Mouse (Mus musculus): ENCODE data around the gene Scn2b. TPM values are rescaled to one million over a fixed set of nuclear protein-coding genes. Genes with fewer than 3 reads are reported as not detected.

Scn2b gene
- polyA plus RNA-seq, 1 experiment from 2014 or later = 3.5 TPM

DNA sequence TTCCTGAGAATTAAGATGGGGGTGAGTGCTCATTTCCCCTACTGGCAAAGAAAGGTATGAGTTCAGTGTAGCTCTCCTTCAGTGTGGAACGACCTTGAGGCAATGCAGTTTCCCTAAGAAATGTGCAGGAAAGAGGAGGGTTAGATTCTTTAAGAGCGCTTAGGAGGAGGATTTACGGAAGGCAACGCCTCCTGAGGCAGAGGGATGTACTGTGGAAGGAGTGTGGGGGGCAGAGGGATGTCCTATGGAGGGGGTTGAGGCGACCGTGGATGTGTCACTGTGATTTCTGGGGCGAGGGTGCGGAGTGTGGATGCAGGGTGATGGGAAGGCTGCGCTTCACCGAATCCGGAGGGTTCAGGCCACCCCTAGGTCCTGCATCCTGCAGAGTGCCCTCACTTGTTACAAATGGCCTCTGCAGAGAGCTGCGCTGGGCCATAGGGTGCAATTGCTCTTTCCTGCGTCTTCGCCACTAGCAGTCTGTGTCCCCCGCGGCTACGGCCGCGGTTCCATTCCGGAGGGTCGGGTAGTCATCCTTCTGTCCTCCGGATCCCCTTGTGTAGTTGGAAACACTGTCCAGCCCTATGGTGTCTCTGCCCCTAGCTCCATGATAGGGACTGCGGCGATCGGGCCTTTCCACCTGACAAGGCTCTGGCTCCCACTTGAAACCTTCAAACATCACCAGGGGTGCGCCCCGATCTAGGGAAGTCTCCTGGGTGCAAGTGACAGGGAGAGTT, 28.1 kb downstream of the Scn2b start:
- no peak overlapping the region for H3K27ac ChIP-seq (ENCODE audit: low read depth, low read length)
- H3K9ac ChIP-seq (ENCODE audit: low read length) = peak overlapping the region; percentile 31; the same call in 1 of the 2 replicates
- ATAC-seq (ENCODE audit: low FRiP score) (peak; percentile 33; the same call in 1 of the 2 replicates), DNase-seq (ENCODE audit: low spot score, missing footprints) (peak; percentile 88)
- peak overlapping the region; percentile 63 for H3K4me2 ChIP-seq
- H3K4me3 ChIP-seq (ENCODE audit: low read depth, low read length) = peak overlapping the region; percentile 36
- no peaks in the 10 kb centered on the region for H3K9me3 ChIP-seq (ENCODE audit: control insufficient read depth, low read length)
- H3K4me1 ChIP-seq (ENCODE audit: control insufficient read depth, insufficient read depth, low read length) = peaks cover 6% of the 10 kb centered on the region; the same call in 1 of the 2 replicates
- H3K36me3 ChIP-seq (ENCODE audit: control insufficient read depth, insufficient read depth, low read length) = no peaks in the 10 kb centered on the region
- WGBS = 3% methylated on average over 27 of the region's 27 CpGs
- peaks cover 21% of the 10 kb centered on the region for H3K27me3 ChIP-seq (ENCODE audit: control insufficient read depth, insufficient read depth, low read length)

DNA sequence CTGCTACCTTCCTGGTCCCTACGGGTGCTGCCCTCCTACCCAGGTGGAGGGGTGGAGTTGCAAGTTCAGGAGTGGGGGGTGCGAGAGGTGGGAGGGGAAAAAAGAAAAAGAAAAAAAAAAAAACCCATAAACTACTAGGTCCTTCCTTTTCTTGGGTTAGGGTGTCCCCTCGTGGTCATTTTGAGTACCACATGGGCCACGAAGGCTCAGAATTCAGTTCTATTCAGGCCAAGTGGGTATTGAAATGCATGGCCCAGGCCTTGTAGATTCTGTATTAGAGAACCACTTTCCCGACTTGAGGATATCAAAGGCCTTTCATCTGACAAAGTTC, 28.6 kb downstream of the Scn2b start:
- Histone ChIP-seq H3K36me3 (ENCODE audit: control insufficient read depth, insufficient read depth, low read length) (no peaks in the 10 kb centered on the region), H3K9ac (ENCODE audit: low read length) (peak overlapping the region; percentile 31; the same call in 1 of the 2 replicates), H3K4me3 (ENCODE audit: low read depth, low read length) (peak overlapping the region; percentile 36), H3K27me3 (ENCODE audit: control insufficient read depth, insufficient read depth, low read length) (peaks cover 21% of the 10 kb centered on the region), H3K27ac (ENCODE audit: low read depth, low read length) (no peak overlapping the region), H3K9me3 (ENCODE audit: control insufficient read depth, low read length) (no peaks in the 10 kb centered on the region), H3K4me1 (ENCODE audit: control insufficient read depth, insufficient read depth, low read length) (peaks cover 6% of the 10 kb centered on the region; the same call in 1 of the 2 replicates), H3K4me2 (peak overlapping the region; percentile 63)
- DNase-seq (ENCODE audit: low spot score, missing footprints) (peak; percentile 97), ATAC-seq (ENCODE audit: low FRiP score) (0 out of 2 replicates have a peak, but pooled peaks have one; percentile 4)
- 2% methylated on average over 5 of the region's 5 CpGs for WGBS

DNA sequence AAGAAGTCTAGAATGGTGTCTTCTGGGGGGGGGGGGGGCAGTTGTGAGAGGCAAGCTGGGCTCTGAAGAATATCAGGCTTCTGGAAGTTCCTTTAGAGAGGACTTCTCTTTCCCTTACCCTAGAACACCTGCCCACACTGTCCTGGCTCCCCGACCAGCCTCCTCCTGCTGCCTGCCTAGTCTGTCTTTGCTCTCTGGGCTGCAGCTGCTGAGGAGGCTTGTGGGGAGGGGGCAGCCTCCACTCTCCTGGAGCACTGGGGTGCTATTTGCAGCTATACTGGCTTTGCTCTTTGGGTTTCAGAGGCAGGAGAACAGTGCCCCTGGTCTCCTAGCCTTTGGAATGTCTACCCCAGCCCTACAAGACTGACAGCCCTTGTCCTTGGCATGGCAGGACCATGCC, 33.4 kb downstream of the Scn2b start:
- H3K27me3 ChIP-seq (ENCODE audit: control insufficient read depth, insufficient read depth, low read length) = peaks cover 1% of the 10 kb centered on the region; the same call in 1 of the 2 replicates
- H3K4me3 ChIP-seq (ENCODE audit: low read depth, low read length) = no peak overlapping the region
- ATAC-seq (ENCODE audit: low FRiP score) (no peak), DNase-seq (ENCODE audit: low spot score, missing footprints) (no peak)
- H3K9me3 ChIP-seq (ENCODE audit: control insufficient read depth, low read length) = no peaks in the 10 kb centered on the region
- H3K27ac ChIP-seq (ENCODE audit: low read depth, low read length) = no peak overlapping the region
- no peak overlapping the region for H3K4me2 ChIP-seq
- WGBS = 73% methylated on average over 1 of the region's 1 CpGs
- no peak overlapping the region for H3K9ac ChIP-seq (ENCODE audit: low read length)
- peaks cover 1% of the 10 kb centered on the region; the same call in 1 of the 2 replicates for H3K4me1 ChIP-seq (ENCODE audit: control insufficient read depth, insufficient read depth, low read length)
- H3K36me3 ChIP-seq (ENCODE audit: control insufficient read depth, insufficient read depth, low read length) = no peaks in the 10 kb centered on the region

DNA sequence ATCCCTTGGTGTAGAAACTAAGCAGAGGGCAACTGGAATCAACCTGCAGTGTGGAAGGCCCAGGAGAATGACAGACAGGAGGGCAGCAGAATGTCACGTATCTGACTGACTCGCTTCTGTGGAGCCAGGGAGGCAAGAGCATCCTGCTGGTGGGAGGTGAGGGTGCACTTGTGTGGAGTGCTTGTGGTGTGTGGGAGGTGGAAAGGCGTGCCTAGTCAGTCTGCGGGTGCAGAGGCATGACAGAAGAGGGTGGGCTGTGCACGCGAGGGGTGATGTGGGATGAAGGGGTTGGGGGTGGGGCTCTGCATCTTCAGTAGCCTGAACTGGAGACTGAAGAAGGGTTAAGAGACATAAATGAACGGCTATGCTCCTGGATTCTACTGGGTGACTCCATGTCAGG, 35.8 kb downstream of the Scn2b start:
- ATAC-seq (ENCODE audit: low FRiP score) (no peak), DNase-seq (ENCODE audit: low spot score, missing footprints) (no peak)
- Histone ChIP-seq H3K4me3 (ENCODE audit: low read depth, low read length) (no peak overlapping the region), H3K36me3 (ENCODE audit: control insufficient read depth, insufficient read depth, low read length) (no peaks in the 10 kb centered on the region), H3K27ac (ENCODE audit: low read depth, low read length) (no peak overlapping the region), H3K9me3 (ENCODE audit: control insufficient read depth, low read length) (no peaks in the 10 kb centered on the region), H3K27me3 (ENCODE audit: control insufficient read depth, insufficient read depth, low read length) (no peaks in the 10 kb centered on the region), H3K4me1 (ENCODE audit: control insufficient read depth, insufficient read depth, low read length) (no peaks in the 10 kb centered on the region), H3K4me2 (no peak overlapping the region), H3K9ac (ENCODE audit: low read length) (no peak overlapping the region)
- WGBS = 75% methylated on average over 7 of the region's 7 CpGs

DNA sequence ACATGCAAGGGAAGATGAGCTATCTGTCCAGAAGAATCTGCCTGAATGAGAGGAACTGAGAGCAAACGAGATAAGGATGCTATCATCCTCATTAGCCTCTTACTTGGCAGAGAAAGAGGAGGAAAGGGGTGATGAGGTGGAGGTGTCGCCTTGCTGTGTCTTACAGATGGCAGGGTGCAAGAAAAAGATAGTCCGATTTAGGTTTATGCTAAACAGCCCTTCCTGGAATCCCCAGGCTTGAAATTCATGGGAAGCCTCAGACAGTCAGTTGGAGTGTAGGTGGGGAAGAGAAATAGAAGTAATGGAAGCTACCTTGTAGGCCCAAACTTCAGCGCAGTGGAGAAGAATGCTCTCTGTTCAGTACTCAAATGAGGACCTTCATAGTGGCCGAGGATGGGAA, 50.3 kb downstream of the Scn2b start:
- Histone ChIP-seq H3K4me1 (ENCODE audit: control insufficient read depth, insufficient read depth, low read length) (no peaks in the 10 kb centered on the region), H3K4me3 (ENCODE audit: low read depth, low read length) (no peak overlapping the region), H3K36me3 (ENCODE audit: control insufficient read depth, insufficient read depth, low read length) (no peaks in the 10 kb centered on the region), H3K9me3 (ENCODE audit: control insufficient read depth, low read length) (no peaks in the 10 kb centered on the region), H3K27me3 (ENCODE audit: control insufficient read depth, insufficient read depth, low read length) (no peaks in the 10 kb centered on the region), H3K4me2 (no peak overlapping the region), H3K9ac (ENCODE audit: low read length) (no peak overlapping the region), H3K27ac (ENCODE audit: low read depth, low read length) (no peak overlapping the region)
- ATAC-seq (ENCODE audit: low FRiP score) (no peak), DNase-seq (ENCODE audit: low spot score, missing footprints) (no peak)
- 82% methylated on average over 5 of the region's 5 CpGs for WGBS

GRCm38 (mm10) chr9:45170150-45170549, 52.6 kb downstream of the Scn2b start:
- H3K27ac ChIP-seq (ENCODE audit: low read depth, low read length) = no peak overlapping the region
- WGBS = 86% methylated on average over 5 of the region's 5 CpGs

DNA sequence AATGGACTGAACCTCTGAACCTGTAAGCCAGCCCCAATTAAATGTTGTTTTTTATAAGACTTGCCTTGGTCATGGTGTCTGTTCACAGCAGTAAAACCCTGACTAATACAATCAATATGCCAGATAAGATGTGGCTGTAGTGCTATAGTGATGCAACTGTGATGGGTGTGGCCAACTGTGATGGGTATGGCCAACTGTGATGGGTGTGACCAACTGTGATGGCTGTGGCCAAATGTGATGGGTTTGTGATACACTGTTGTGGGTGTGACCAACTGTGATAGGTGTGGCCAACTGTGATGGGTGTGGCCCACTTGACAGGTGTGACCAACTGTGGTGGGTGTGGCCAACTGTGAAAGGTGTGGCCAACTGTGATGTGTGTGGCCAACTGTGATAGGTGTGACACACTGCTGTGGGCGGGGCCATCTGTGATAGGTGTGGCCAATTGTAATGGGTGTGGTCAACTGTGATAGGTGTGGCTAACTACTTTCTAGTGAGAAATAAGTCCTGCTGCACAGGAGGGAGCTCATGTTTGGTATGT, 53.6 kb downstream of the Scn2b start:
- DNase-seq (ENCODE audit: low spot score, missing footprints) (no peak), ATAC-seq (ENCODE audit: low FRiP score) (no peak)
- no peak overlapping the region for H3K9ac ChIP-seq (ENCODE audit: low read length)
- H3K4me2 ChIP-seq = no peak overlapping the region
- H3K27ac ChIP-seq (ENCODE audit: low read depth, low read length) = no peak overlapping the region
- 81% methylated on average over 1 of the region's 1 CpGs for WGBS
- H3K4me1 ChIP-seq (ENCODE audit: control insufficient read depth, insufficient read depth, low read length) = no peaks in the 10 kb centered on the region
- H3K9me3 ChIP-seq (ENCODE audit: control insufficient read depth, low read length) = no peaks in the 10 kb centered on the region
- no peak overlapping the region for H3K4me3 ChIP-seq (ENCODE audit: low read depth, low read length)
- H3K27me3 ChIP-seq (ENCODE audit: control insufficient read depth, insufficient read depth, low read length) = no peaks in the 10 kb centered on the region
- no peaks in the 10 kb centered on the region for H3K36me3 ChIP-seq (ENCODE audit: control insufficient read depth, insufficient read depth, low read length)

More at GRCm38 (mm10) chr9:45170150-45170549, 52.6 kb downstream of the Scn2b start:
- ATAC-seq (ENCODE audit: low FRiP score) (no peak), DNase-seq (ENCODE audit: low spot score, missing footprints) (no peak)
- Histone ChIP-seq H3K9me3 (ENCODE audit: control insufficient read depth, low read length) (no peaks in the 10 kb centered on the region), H3K36me3 (ENCODE audit: control insufficient read depth, insufficient read depth, low read length) (no peaks in the 10 kb centered on the region), H3K27me3 (ENCODE audit: control insufficient read depth, insufficient read depth, low read length) (no peaks in the 10 kb centered on the region), H3K4me3 (ENCODE audit: low read depth, low read length) (no peak overlapping the region), H3K9ac (ENCODE audit: low read length) (no peak overlapping the region), H3K4me2 (no peak overlapping the region), H3K4me1 (ENCODE audit: control insufficient read depth, insufficient read depth, low read length) (no peaks in the 10 kb centered on the region)

- ATAC-seq (ENCODE audit: low FRiP score) (no peak), DNase-seq (ENCODE audit: low spot score, missing footprints) (no peak)
- no peak overlapping the region for H3K27ac ChIP-seq (ENCODE audit: low read depth, low read length)
- no peak overlapping the region for H3K4me3 ChIP-seq (ENCODE audit: low read depth, low read length)
- no peaks in the 10 kb centered on the region for H3K27me3 ChIP-seq (ENCODE audit: control insufficient read depth, insufficient read depth, low read length)
- 69% methylated on average over 3 of the region's 3 CpGs for WGBS
- no peaks in the 10 kb centered on the region for H3K36me3 ChIP-seq (ENCODE audit: control insufficient read depth, insufficient read depth, low read length)
- H3K9ac ChIP-seq (ENCODE audit: low read length) = no peak overlapping the region
- H3K4me2 ChIP-seq = no peak overlapping the region
- no peaks in the 10 kb centered on the region for H3K4me1 ChIP-seq (ENCODE audit: control insufficient read depth, insufficient read depth, low read length)
- no peaks in the 10 kb centered on the region for H3K9me3 ChIP-seq (ENCODE audit: control insufficient read depth, low read length)
Measured at GRCm38 (mm10) chr9:45173475-45173874, 55.9 kb downstream of the Scn2b start.

GRCm38 (mm10) chr9:45179282-45179681, 61.7 kb downstream of the Scn2b start:
- Histone ChIP-seq H3K4me1 (ENCODE audit: control insufficient read depth, insufficient read depth, low read length) (no peaks in the 10 kb centered on the region), H3K4me2 (no peak overlapping the region), H3K9me3 (ENCODE audit: control insufficient read depth, low read length) (no peaks in the 10 kb centered on the region), H3K27me3 (ENCODE audit: control insufficient read depth, insufficient read depth, low read length) (no peaks in the 10 kb centered on the region), H3K9ac (ENCODE audit: low read length) (no peak overlapping the region), H3K36me3 (ENCODE audit: control insufficient read depth, insufficient read depth, low read length) (no peaks in the 10 kb centered on the region), H3K27ac (ENCODE audit: low read depth, low read length) (no peak overlapping the region), H3K4me3 (ENCODE audit: low read depth, low read length) (no peak overlapping the region)
- DNase-seq (ENCODE audit: low spot score, missing footprints) = no peak
- WGBS = 84% methylated on average over 5 of the region's 5 CpGs
- ATAC-seq (ENCODE audit: low FRiP score) = no peak

Data from midbrain, embryonic 11.5 days (tissue).